Mouse (Mus musculus): ENCODE results near the gene Prss56.

GRCm38 (mm10) chr1:87141550-87141949 lies 41.6 kb upstream of the Prss56 start:
- TF ChIP-seq CTCF (IDR thresholded peaks at IDR 0.05; ENCODE audit: control insufficient read depth, insufficient read depth, low read length) (no peak), POLR2A (IDR thresholded peaks at IDR 0.05; ENCODE audit: borderline replicate concordance, control insufficient read depth, low read depth, low read length) (no peak)

All from bone marrow, adult 2 months (tissue).